Mouse (Mus musculus): Measurements from ENCODE around the gene Slitrk6. TPM values are rescaled to one million over a fixed set of nuclear protein-coding genes. Genes with fewer than 3 reads are reported as not detected.

Slitrk6 gene
- polyA plus RNA-seq, 1 experiment: 0.27 TPM

- no peaks in the 10 kb centered on the region for H3K4me1 ChIP-seq (ENCODE audit: control insufficient read depth, insufficient read depth, low read length)
- no peak overlapping the region for H3K27ac ChIP-seq (ENCODE audit: insufficient read depth, low read length)
- TF ChIP-seq POLR2A (IDR thresholded peaks at IDR 0.05; ENCODE audit: extremely low read depth, insufficient read depth, low read length) (no peak), CTCF (IDR thresholded peaks at IDR 0.05; ENCODE audit: extremely low read depth, insufficient read depth, low read length) (no peak)
- H3K4me3 ChIP-seq (ENCODE audit: insufficient read depth, low read length): no peak overlapping the region
Observed at GRCm38 (mm10) chr14:110724026-110724576, 30.8 kb downstream of the Slitrk6 start.
